Mouse (Mus musculus): ENCODE measurements around the gene Gm3739.
"Not testable (repeated sequence)": the region's sequence is repeated elsewhere in the genome, so short reads cannot be mapped to it uniquely, and the experiment has no call there.

Gm3739 gene

GRCm38 (mm10) chr14:7314661-7315060, at the start of gene Gm3739:
TSS of gene Gm3739 (minus strand) at chr14:7315049.
- peak in 1 of 2 experiments; percentile 4 for DNase-seq (ENCODE audit: low spot score in 2 of 2)

GRCm38 (mm10) chr14:7332295-7332694, 17.4 kb upstream of the Gm3739 start, which contains the start of gene Gm5797:
TSS of gene Gm5797 (minus strand) at chr14:7332395.
- not testable (repeated sequence) for DNase-seq (ENCODE audit: low spot score in 2 of 2)

- DNase-seq (ENCODE audit: low spot score in 2 of 2) = peak; percentile 0 to 23
Measured at GRCm38 (mm10) chr14:7315093-7315492, 244 bp upstream of the Gm3739 start.

- not testable (repeated sequence) for DNase-seq (ENCODE audit: low spot score in 2 of 2)
Measured at GRCm38 (mm10) chr14:7264614-7265013, 50.2 kb downstream of the Gm3739 start, which contains the start of gene Gm3727. TSS of gene Gm3727 (minus strand) at chr14:7264714.

Data from urinary bladder, adult 18-20 months (tissue).